Mouse (Mus musculus) heart, adult 2 months (tissue): ENCODE results near the gene Ccndbp1. TPM values are rescaled to one million over a fixed set of nuclear protein-coding genes. Genes with fewer than 3 reads are reported as not detected.
"Not testable (repeated sequence)": the region's sequence is repeated elsewhere in the genome, so short reads cannot be mapped to it uniquely, and the experiment has no call there.

Experiments used
- DNase-seq, 2 experiments: peaks; one replicate each; pipeline ENCODE4 v3.0.0; 2021
- H3K27ac ChIP-seq: fragments of 200-600 bp; 2 replicates; pipeline ENCODE4 v1.8.1; 2022
- H3K27me3 ChIP-seq: fragments of 200-500 bp; 2 replicates; pipeline ENCODE4 v1.6.1; 2012; ENCODE audit warnings: mild to moderate bottlenecking, low read length, inconsistent platforms, mixed read lengths; ENCODE audit not compliant: control insufficient read depth, insufficient read depth
- H3K36me3 ChIP-seq: fragments of 200-500 bp; 2 replicates; pipeline ENCODE4 v1.6.1; 2012; ENCODE audit warnings: low read length, inconsistent platforms; ENCODE audit not compliant: control insufficient read depth, insufficient read depth
- H3K4me1 ChIP-seq: fragments of 200-500 bp; 2 replicates; pipeline ENCODE4 v1.6.1; 2011; ENCODE audit warnings: low read length; ENCODE audit not compliant: control insufficient read depth, insufficient read depth
- H3K4me3 ChIP-seq: fragments of 200-600 bp; 2 replicates; pipeline ENCODE4 v1.8.1; 2022
- H3K79me2 ChIP-seq: fragments of 200-500 bp; replicated peaks from 2 replicates; pipeline ENCODE4 v1.6.1; 2012; ENCODE audit warnings: mild to moderate bottlenecking, inconsistent platforms, low read length, moderate library complexity, mixed read lengths; ENCODE audit not compliant: control insufficient read depth, insufficient read depth
- H3K9ac ChIP-seq: fragments of 200-500 bp; 2 replicates; pipeline ENCODE4 v1.6.1; 2012; ENCODE audit warnings: low read depth, mild to moderate bottlenecking, control low read depth, inconsistent platforms, low read length, mixed read lengths
- CTCF ChIP-seq: fragments of 200-600 bp; IDR thresholded peaks from 2 replicates; pipeline ENCODE4 v1.8.1; 2022; ENCODE audit warnings: antibody characterized with exemption, mild to moderate bottlenecking, moderate library complexity
- EP300 ChIP-seq: fragments of 200-500 bp; IDR thresholded peaks from 2 replicates; pipeline ENCODE4 v1.6.1; 2011; ENCODE audit warnings: low read depth, low read length, control low read depth; ENCODE audit not compliant: insufficient read depth
- POLR2A ChIP-seq: fragments of 200-500 bp; IDR thresholded peaks from 2 replicates; pipeline ENCODE4 v1.6.1; 2011; ENCODE audit warnings: mild to moderate bottlenecking, low read depth, low read length, control low read depth; ENCODE audit not compliant: insufficient read depth
- WGBS: fragments of 180-500 bp; shearing (Covaris S2); methylation state at CpG from one replicate; pipeline ENCODE4 v1.1.7; 2018; 5-methylcytosine and 5-hydroxymethylcytosine counted together
- intact Hi-C: fragments of 180-260 bp; cut with DNase I; formaldehyde crosslinking; loops from one replicate; pipeline ENCODE4 v1.15.1; 2025
- polyA plus RNA-seq: library from polyadenylated mRNA; depleted of rRNA; stranded (reverse); fragments of >200 nt; gene quantifications from 2 replicates; pipeline ENCODE4 v1.2.3, GENCODE M21; 2012
- total RNA-seq, 2 experiments: library from RNA; stranded (reverse); gene quantifications; 2 replicates each; pipeline ENCODE4 v1.2.3; 2021

Ccndbp1 gene
- total and polyA plus RNA-seq, 3 experiments: 27.8 to 44.4 (median 29.7) TPM

- Histone ChIP-seq H3K9ac (no peak overlapping the region), H3K27ac (no peak overlapping the region), H3K27me3 (no peaks in the 10 kb centered on the region), H3K79me2 (no peaks in the 10 kb centered on the region), H3K4me3 (no peak overlapping the region), H3K4me1 (no peaks in the 10 kb centered on the region), H3K36me3 (peaks cover 6% of the 10 kb centered on the region)
- WGBS: 81% methylated on average over 9 of the region's 9 CpGs
- no peak for DNase-seq
- intact Hi-C loops: no loop called here
- no peak for TF ChIP-seq EP300
- no peak for TF ChIP-seq POLR2A
- no peak for TF ChIP-seq CTCF
Observed at GRCm38 (mm10) chr2:121016226-121016625, 8.0 kb downstream of the Ccndbp1 start.

- Histone ChIP-seq H3K9ac (no peak overlapping the region), H3K27me3 (no peaks in the 10 kb centered on the region), H3K79me2 (no peaks in the 10 kb centered on the region), H3K27ac (no peak overlapping the region), H3K36me3 (peaks cover 6% of the 10 kb centered on the region), H3K4me1 (no peaks in the 10 kb centered on the region), H3K4me3 (no peak overlapping the region)
- intact Hi-C loops: no loop called here
- TF ChIP-seq EP300 (no peak), POLR2A (no peak)
- DNase-seq: peak in 1 of 2 experiments; percentile 33
- WGBS: 72% methylated on average over 1 of the region's 1 CpGs
Observed at GRCm38 (mm10) chr2:121017151-121017550, 8.9 kb downstream of the Ccndbp1 start.

- intact Hi-C loops: no loop called here
- 63% methylated on average over 5 of the region's 5 CpGs for WGBS
- TF ChIP-seq CTCF: no peak
- no peak for TF ChIP-seq POLR2A
- TF ChIP-seq EP300: no peak
- no peaks in the 10 kb centered on the region for H3K4me1 ChIP-seq
- no peak overlapping the region for H3K27ac ChIP-seq
- H3K9ac ChIP-seq: no peak overlapping the region
- no peak overlapping the region for H3K4me3 ChIP-seq
- H3K27me3 ChIP-seq: no peaks in the 10 kb centered on the region; the same call in 1 of the 2 replicates
- no peaks in the 10 kb centered on the region for H3K36me3 ChIP-seq
- H3K79me2 ChIP-seq: no peaks in the 10 kb centered on the region
- no peak for DNase-seq
Observed at GRCm38 (mm10) chr2:121022918-121023317, 14.7 kb downstream of the Ccndbp1 start.

DNA sequence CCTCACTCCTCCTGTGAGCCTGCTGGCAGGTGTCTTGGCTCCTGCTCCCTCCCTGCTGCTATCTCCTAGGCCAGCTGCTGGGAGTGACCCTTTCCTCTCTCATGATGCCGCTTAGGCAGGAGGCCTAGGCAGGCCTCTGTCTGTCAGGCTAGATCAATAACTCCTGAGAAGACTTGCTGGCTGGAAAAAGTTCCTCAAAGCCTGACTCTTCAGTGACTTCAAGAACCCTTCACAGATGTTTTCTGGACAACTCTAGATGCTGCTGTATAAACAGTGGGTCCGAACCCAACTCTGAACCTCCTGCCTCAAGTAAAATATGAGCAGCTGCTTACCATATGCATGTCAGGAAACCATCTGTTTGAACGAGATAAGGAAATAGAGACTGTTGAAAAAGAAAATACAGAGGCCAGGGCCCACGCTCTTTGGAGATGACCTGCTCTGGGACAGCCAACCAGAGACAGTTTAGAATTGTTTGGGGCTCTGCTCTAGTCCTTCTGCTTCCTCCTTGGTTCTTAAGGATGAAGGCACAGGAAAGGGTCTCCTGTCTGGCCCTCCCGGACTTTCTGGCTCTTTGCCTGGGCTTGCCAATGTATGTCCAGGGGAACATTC lies 28.6 kb downstream of the Ccndbp1 start, which contains the start of gene Epb42:
Epb42 (minus strand) TSS at position 340 of the 609 bp plus-strand sequence.
- Histone ChIP-seq H3K36me3 (no peaks in the 10 kb centered on the region), H3K27ac (no peak within 1 kb of the TSS), H3K27me3 (no peaks in the 10 kb centered on the region), H3K4me3 (no peak within 1 kb of the TSS), H3K9ac (no peak within 1 kb of the TSS), H3K79me2 (no peaks in the 10 kb centered on the region), H3K4me1 (no peaks in the 10 kb centered on the region)
- 42% methylated on average over 5 of the region's 5 CpGs for WGBS
- intact Hi-C loops: no loop called here
- DNase-seq: no peak
- no peak for TF ChIP-seq POLR2A
- TF ChIP-seq EP300: no peak
- TF ChIP-seq CTCF: no peak

- H3K9ac ChIP-seq, H3K4me3 ChIP-seq, intact Hi-C loops, H3K36me3 ChIP-seq, DNase-seq, H3K4me1 ChIP-seq, H3K27me3 ChIP-seq, H3K79me2 ChIP-seq, H3K27ac ChIP-seq: not testable (repeated sequence)
- WGBS: 91% methylated on average over 1 of the region's 1 CpGs
Observed at GRCm38 (mm10) chr2:121038851-121039250, 30.6 kb downstream of the Ccndbp1 start.

GRCm38 (mm10) chr2:121039382-121039781 lies 31.2 kb downstream of the Ccndbp1 start:
- no peaks in the 10 kb centered on the region for H3K4me1 ChIP-seq
- no peak overlapping the region for H3K9ac ChIP-seq
- H3K4me3 ChIP-seq: no peak overlapping the region
- no peak for TF ChIP-seq POLR2A
- no peak for TF ChIP-seq CTCF
- TF ChIP-seq EP300: no peak
- 100% methylated on average over 1 of the region's 1 CpGs for WGBS
- no peaks in the 10 kb centered on the region for H3K27me3 ChIP-seq
- no peak overlapping the region for H3K27ac ChIP-seq
- intact Hi-C loops: no loop called here
- DNase-seq: no peak
- H3K36me3 ChIP-seq: no peaks in the 10 kb centered on the region
- H3K79me2 ChIP-seq: no peaks in the 10 kb centered on the region
